Mouse (Mus musculus) erythroblast, embryonic 14.5 days (primary cell): ENCODE results near the gene 4930402K13Rik.
"Not testable (repeated sequence)": the region's sequence is repeated elsewhere in the genome, so short reads cannot be mapped to it uniquely, and the experiment has no call there.

Experiments
- GATA1 ChIP-seq: IDR thresholded peaks from 2 replicates; pipeline ENCODE4 v1.6.1; 2012; ENCODE audit warnings: low read length, inconsistent platforms, mixed read lengths
- TAL1 ChIP-seq: IDR thresholded peaks from 3 replicates; pipeline ENCODE4 v1.6.1; 2012; ENCODE audit warnings: low read length, inconsistent platforms, mixed read lengths

GRCm38 (mm10) chrX:9062715-9063114 lies 41.6 kb upstream of the 4930402K13Rik start, which contains the start of gene Fthl17f:
- TF ChIP-seq GATA1, TAL1: not testable (repeated sequence)
